21 mouse cellular contexts compared by ENCODE assay signal in the genomic region with DNA sequence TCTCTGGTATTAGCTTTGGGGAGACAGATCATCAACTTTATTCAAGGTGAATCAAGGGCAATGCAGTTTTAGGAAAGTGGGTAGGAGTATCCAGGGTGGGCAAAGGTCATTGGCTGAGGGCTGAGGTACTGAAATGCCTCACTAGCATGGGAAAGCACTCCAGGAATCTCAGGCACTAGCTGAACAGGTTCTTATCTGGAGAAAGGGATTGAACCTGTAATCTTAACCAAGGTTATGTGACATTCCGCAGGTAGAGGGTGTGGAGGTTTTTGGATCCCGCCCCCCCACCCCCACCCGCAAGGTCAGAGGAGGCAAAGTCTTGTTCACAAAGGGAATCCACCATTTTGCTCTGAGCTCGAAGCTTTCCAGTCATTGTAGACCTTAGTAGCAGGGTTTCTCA.
"Had no signal": no experiment of that assay in that cellular context is flagged by ENCODE, and none has a peak within 500 bp of the region (broad histone marks: within the 10 kb centered on the region; RNA-seq: fewer than 3 reads in every experiment).

No protein-coding gene starts in this region.

- H3K27ac ChIP-seq: gastrocnemius, adult 2 months; heart, embryonic 10.5 days; hindbrain, embryonic 10.5 days; hindbrain, embryonic 12.5 days; hindbrain, embryonic 14.5 days; intestine, embryonic 15.5 days; limb, embryonic 13.5 days; limb, embryonic 15.5 days; liver, embryonic 12.5 days; liver, embryonic 14.5 days had no signal

- H3K27me3 ChIP-seq: intestine, embryonic 15.5 days had no signal

- DNase-seq: gastrocnemius, adult 2 months; gastrocnemius, postnatal 10 days; gastrocnemius, postnatal 25 days; heart, postnatal 10 days; heart, postnatal 4 days; kidney, adult 18-20 months; kidney, adult 8-10 months; kidney, postnatal 10 days; kidney, postnatal 25 days; kidney, postnatal 4 days; layer of hippocampus, postnatal 36 days had no signal

- H3K4me1 ChIP-seq: heart, embryonic 12.5 days; limb, embryonic 15.5 days had no signal

- H3K9ac ChIP-seq: heart, embryonic 12.5 days; hindbrain, embryonic 12.5 days; hindbrain, embryonic 14.5 days; intestine, embryonic 15.5 days; limb, embryonic 13.5 days; limb, embryonic 15.5 days; liver, embryonic 12.5 days; liver, embryonic 14.5 days had no signal

- H3K9me3 ChIP-seq: heart, embryonic 10.5 days; heart, embryonic 12.5 days; hindbrain, embryonic 10.5 days; hindbrain, embryonic 12.5 days; intestine, embryonic 15.5 days; limb, embryonic 13.5 days; limb, embryonic 15.5 days; liver, embryonic 12.5 days had no signal

- H3K36me3 ChIP-seq: heart, embryonic 10.5 days; heart, embryonic 12.5 days; hindbrain, embryonic 10.5 days; hindbrain, embryonic 12.5 days; intestine, embryonic 15.5 days; limb, embryonic 13.5 days; limb, embryonic 15.5 days; liver, embryonic 12.5 days had no signal

- H3K4me3 ChIP-seq: gastrocnemius, adult 2 months; heart, embryonic 10.5 days; heart, embryonic 12.5 days; hindbrain, embryonic 10.5 days; hindbrain, embryonic 12.5 days; intestine, embryonic 15.5 days; limb, embryonic 13.5 days; limb, embryonic 15.5 days; liver, embryonic 12.5 days had no signal
